Mouse (Mus musculus) megakaryocyte, embryonic 14.5 days (primary cell): Measurements from ENCODE around the gene Bloc1s5. TPM values are rescaled to one million over a fixed set of nuclear protein-coding genes. Genes with fewer than 3 reads are reported as not detected.

Experiments
- H3K27me3 ChIP-seq: replicated peaks from 2 replicates; pipeline ENCODE3; 2012; ENCODE audit warnings: inconsistent platforms
- H3K36me3 ChIP-seq: replicated peaks from 2 replicates; pipeline ENCODE3; 2012; ENCODE audit warnings: low read length, inconsistent platforms, mixed read lengths
- H3K4me1 ChIP-seq: 2 replicates; pipeline ENCODE4 v1.6.1; 2012; ENCODE audit warnings: inconsistent platforms
- H3K4me3 ChIP-seq: replicated peaks from 2 replicates; pipeline ENCODE3; 2012; ENCODE audit warnings: moderate library complexity, mild to moderate bottlenecking, inconsistent platforms
- H3K9me3 ChIP-seq: 2 replicates; pipeline ENCODE4 v1.6.1; 2012; ENCODE audit warnings: inconsistent platforms
- FLI1 ChIP-seq: IDR thresholded peaks from 2 replicates; pipeline ENCODE4 v1.6.1; 2012; ENCODE audit warnings: low read length, inconsistent platforms, mixed read lengths
- GATA1 ChIP-seq: IDR thresholded peaks from 3 replicates; pipeline ENCODE4 v1.6.1; 2012; ENCODE audit warnings: mixed read lengths, low read length, inconsistent platforms, borderline replicate concordance
- polyA plus RNA-seq: library from polyadenylated mRNA; stranded (reverse); fragments of >175 nt; gene quantifications from 2 replicates; pipeline ENCODE4 v1.2.3, GENCODE M21; 2012; ENCODE audit warnings: low replicate concordance; ENCODE audit not compliant: insufficient read depth

Gene Bloc1s5
- polyA plus RNA-seq, 1 experiment, result 6.2 TPM

GRCm38 (mm10) chr13:38607130-38607529, 27.8 kb downstream of the Bloc1s5 start:
- Histone ChIP-seq H3K4me1 (no peaks in the 10 kb centered on the region), H3K27me3 (no peaks in the 10 kb centered on the region), H3K4me3 (no peak overlapping the region), H3K36me3 (peaks cover 33% of the 10 kb centered on the region), H3K9me3 (no peaks in the 10 kb centered on the region)
- no peak for TF ChIP-seq GATA1

- TF ChIP-seq FLI1, result no peak
- no peak for TF ChIP-seq GATA1
- Histone ChIP-seq H3K9me3 (no peaks in the 10 kb centered on the region), H3K4me1 (no peaks in the 10 kb centered on the region), H3K27me3 (no peaks in the 10 kb centered on the region), H3K36me3 (peaks cover 26% of the 10 kb centered on the region), H3K4me3 (no peak overlapping the region)
Observed at GRCm38 (mm10) chr13:38605353-38605752, 29.6 kb downstream of the Bloc1s5 start.

- no peak for TF ChIP-seq GATA1
- no peak for TF ChIP-seq FLI1
- peaks cover 23% of the 10 kb centered on the region for H3K36me3 ChIP-seq
Observed at GRCm38 (mm10) chr13:38602966-38603365, 31.9 kb downstream of the Bloc1s5 start.

GRCm38 (mm10) chr13:38602243-38602832, 32.6 kb downstream of the Bloc1s5 start:
- no peak overlapping the region for H3K4me3 ChIP-seq
- H3K36me3 ChIP-seq, result peaks cover 22% of the 10 kb centered on the region
- no peak for TF ChIP-seq FLI1
- no peak for TF ChIP-seq GATA1
- no peaks in the 10 kb centered on the region for H3K27me3 ChIP-seq
- no peaks in the 10 kb centered on the region for H3K9me3 ChIP-seq
- no peaks in the 10 kb centered on the region for H3K4me1 ChIP-seq

More at GRCm38 (mm10) chr13:38602966-38603365, 31.9 kb downstream of the Bloc1s5 start:
- no peaks in the 10 kb centered on the region for H3K9me3 ChIP-seq
- no peaks in the 10 kb centered on the region for H3K27me3 ChIP-seq
- no peak overlapping the region for H3K4me3 ChIP-seq
- no peaks in the 10 kb centered on the region for H3K4me1 ChIP-seq

GRCm38 (mm10) chr13:38600811-38601210, 34.1 kb downstream of the Bloc1s5 start:
- no peaks in the 10 kb centered on the region for H3K27me3 ChIP-seq
- H3K4me3 ChIP-seq, result no peak overlapping the region
- no peak for TF ChIP-seq FLI1
- no peak for TF ChIP-seq GATA1
- H3K4me1 ChIP-seq, result no peaks in the 10 kb centered on the region
- H3K36me3 ChIP-seq, result peaks cover 19% of the 10 kb centered on the region
- H3K9me3 ChIP-seq, result no peaks in the 10 kb centered on the region

GRCm38 (mm10) chr13:38597076-38597475, 37.8 kb downstream of the Bloc1s5 start:
- no peak overlapping the region for H3K4me3 ChIP-seq
- TF ChIP-seq GATA1 (no peak), FLI1 (no peak)
- peaks cover 1% of the 10 kb centered on the region for H3K36me3 ChIP-seq

GRCm38 (mm10) chr13:38596461-38596860, 38.4 kb downstream of the Bloc1s5 start:
- no peaks in the 10 kb centered on the region for H3K4me1 ChIP-seq
- H3K27me3 ChIP-seq, result peaks cover 8% of the 10 kb centered on the region
- TF ChIP-seq FLI1 (no peak), GATA1 (no peak)
- H3K9me3 ChIP-seq, result no peaks in the 10 kb centered on the region
- H3K36me3 ChIP-seq, result no peaks in the 10 kb centered on the region
- H3K4me3 ChIP-seq, result no peak overlapping the region

More at GRCm38 (mm10) chr13:38597076-38597475, 37.8 kb downstream of the Bloc1s5 start:
- Histone ChIP-seq H3K9me3 (no peaks in the 10 kb centered on the region), H3K27me3 (peaks cover 6% of the 10 kb centered on the region), H3K4me1 (no peaks in the 10 kb centered on the region)

- TF ChIP-seq GATA1 (no peak), FLI1 (no peak)
- no peaks in the 10 kb centered on the region for H3K36me3 ChIP-seq
- no peaks in the 10 kb centered on the region for H3K4me1 ChIP-seq
- peaks cover 14% of the 10 kb centered on the region for H3K27me3 ChIP-seq
- H3K4me3 ChIP-seq, result no peak overlapping the region
- H3K9me3 ChIP-seq, result no peaks in the 10 kb centered on the region
Observed at GRCm38 (mm10) chr13:38593114-38593513, 41.8 kb downstream of the Bloc1s5 start.

GRCm38 (mm10) chr13:38587350-38587749, 47.6 kb downstream of the Bloc1s5 start:
- no peak overlapping the region for H3K4me3 ChIP-seq
- no peaks in the 10 kb centered on the region for H3K4me1 ChIP-seq
- TF ChIP-seq FLI1, result no peak
- no peaks in the 10 kb centered on the region for H3K36me3 ChIP-seq
- H3K9me3 ChIP-seq, result no peaks in the 10 kb centered on the region
- peaks cover 42% of the 10 kb centered on the region for H3K27me3 ChIP-seq

GRCm38 (mm10) chr13:38586451-38586850, 48.5 kb downstream of the Bloc1s5 start:
- H3K4me1 ChIP-seq, result no peaks in the 10 kb centered on the region
- H3K9me3 ChIP-seq, result no peaks in the 10 kb centered on the region
- no peaks in the 10 kb centered on the region for H3K36me3 ChIP-seq
- peaks cover 45% of the 10 kb centered on the region for H3K27me3 ChIP-seq
- no peak overlapping the region for H3K4me3 ChIP-seq
- TF ChIP-seq FLI1 (no peak), GATA1 (no peak)

- Histone ChIP-seq H3K27me3 (peaks cover 58% of the 10 kb centered on the region), H3K9me3 (no peaks in the 10 kb centered on the region), H3K36me3 (no peaks in the 10 kb centered on the region), H3K4me3 (no peak overlapping the region), H3K4me1 (peaks cover 15% of the 10 kb centered on the region)
- TF ChIP-seq FLI1 (no peak), GATA1 (no peak)
Observed at GRCm38 (mm10) chr13:38582768-38583167, 52.1 kb downstream of the Bloc1s5 start.
